Mouse (Mus musculus) forelimb bud, embryonic 11.5 days (tissue): ENCODE measurements around the gene Lrrc41.

Experiments used
- DNase-seq: peaks from one replicate; pipeline ENCODE4 v3.0.0-alpha.2; 2012; ENCODE audit warnings: low read depth, low spot score

Gene Lrrc41

GRCm38 (mm10) chr4:116074861-116075620 lies at the start of gene Lrrc41, which contains the start of gene Uqcrh:
Lrrc41 (plus strand) TSS chr4:116075269.
Uqcrh (minus strand) TSS chr4:116075071.
- DNase-seq = peak; percentile 97

- DNase-seq = no peak
Measured at GRCm38 (mm10) chr4:116032906-116033305, 42.2 kb upstream of the Lrrc41 start.

- DNase-seq = no peak
Measured at GRCm38 (mm10) chr4:116033374-116033773, 41.7 kb upstream of the Lrrc41 start.

GRCm38 (mm10) chr4:116040466-116040865 lies 34.6 kb upstream of the Lrrc41 start:
- no peak for DNase-seq

- DNase-seq = no peak
Measured at GRCm38 (mm10) chr4:116042186-116042585, 32.9 kb upstream of the Lrrc41 start.

GRCm38 (mm10) chr4:116046604-116047003 lies 28.5 kb upstream of the Lrrc41 start:
- no peak for DNase-seq

GRCm38 (mm10) chr4:116047681-116048080 lies 27.4 kb upstream of the Lrrc41 start:
- no peak for DNase-seq

- no peak for DNase-seq
Measured at GRCm38 (mm10) chr4:116048130-116048920, 26.7 kb upstream of the Lrrc41 start.

DNA sequence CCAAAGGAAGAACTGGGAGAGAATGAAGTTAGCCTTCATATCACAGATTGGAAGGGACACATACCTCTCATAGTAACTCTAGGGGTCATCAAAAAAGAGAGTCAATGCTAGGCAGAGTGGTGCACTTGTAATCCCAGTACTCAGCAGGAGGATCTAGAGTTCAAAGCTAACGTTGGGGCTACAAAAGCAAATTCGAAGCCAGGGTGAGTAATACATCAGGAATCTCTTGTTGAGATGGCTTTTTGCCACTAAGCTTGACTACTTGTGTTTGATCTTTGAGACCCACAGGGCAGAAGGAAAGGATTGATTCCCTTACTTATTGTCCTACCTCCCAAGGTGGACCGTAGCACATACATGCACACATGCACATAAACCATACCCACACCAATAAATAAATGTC lies 25.9 kb upstream of the Lrrc41 start:
- no peak for DNase-seq

- DNase-seq = peak; percentile 13
Measured at GRCm38 (mm10) chr4:116052526-116053293, 22.4 kb upstream of the Lrrc41 start.

GRCm38 (mm10) chr4:116053399-116053961 lies 21.6 kb upstream of the Lrrc41 start, which contains the start of gene Nsun4:
Nsun4 (minus strand) TSS chr4:116053876.
- peak; percentile 89 for DNase-seq

- DNase-seq = no peak
Measured at GRCm38 (mm10) chr4:116057559-116057958, 17.5 kb upstream of the Lrrc41 start.

- DNase-seq = no peak
Measured at GRCm38 (mm10) chr4:116059012-116059726, 15.9 kb upstream of the Lrrc41 start.

- no peak for DNase-seq
Measured at GRCm38 (mm10) chr4:116063855-116064254, 11.2 kb upstream of the Lrrc41 start.

DNA sequence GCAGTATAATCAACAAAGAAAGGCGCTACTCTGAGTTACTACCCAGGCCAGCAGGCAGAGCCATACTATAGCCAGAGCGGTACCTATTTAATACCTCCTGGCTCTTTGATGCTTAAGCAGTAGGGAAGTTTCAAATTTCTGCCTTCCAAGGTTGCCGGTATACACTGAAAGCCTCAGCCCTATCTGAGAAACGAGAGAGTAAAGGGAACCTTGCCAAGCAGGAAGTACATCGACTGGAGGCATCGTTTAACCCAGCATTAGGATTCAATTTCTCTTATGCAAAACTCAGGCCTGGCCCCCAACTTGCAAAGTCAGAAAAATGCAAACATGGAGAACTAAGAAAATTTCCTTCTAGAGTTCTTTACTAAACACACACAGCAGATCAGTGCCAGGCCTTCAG lies 5.0 kb upstream of the Lrrc41 start:
- no peak for DNase-seq

GRCm38 (mm10) chr4:116073146-116073545 lies 1.9 kb upstream of the Lrrc41 start:
- no peak for DNase-seq

DNA sequence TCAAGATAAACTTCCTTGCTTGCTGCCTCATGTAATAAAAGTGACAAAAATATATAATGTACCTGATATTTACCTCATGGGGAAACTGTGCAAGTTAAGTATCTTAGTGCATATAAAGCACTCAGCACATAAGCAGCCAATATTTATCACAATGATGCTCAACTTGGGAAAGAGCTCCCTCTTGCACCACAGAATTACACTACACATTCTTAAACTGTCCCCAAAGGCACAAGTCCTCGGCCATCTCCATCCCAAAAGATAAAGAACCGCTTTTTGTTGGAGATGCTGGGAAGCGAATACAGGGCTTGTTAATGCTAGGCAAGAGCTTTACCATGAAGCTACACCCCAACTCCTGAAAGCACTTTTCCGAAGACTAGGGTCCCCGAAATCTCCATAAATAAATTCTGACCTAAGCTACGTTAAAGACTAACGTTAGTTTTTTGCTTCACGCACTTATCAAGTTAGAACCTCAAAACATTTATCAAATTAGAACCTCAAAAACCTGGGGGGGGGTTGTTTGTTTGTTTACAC lies 859 bp upstream of the Lrrc41 start:
- DNase-seq = peak; percentile 18

GRCm38 (mm10) chr4:116075631-116076368 lies 731 bp downstream of the Lrrc41 start:
- peak; percentile 54 for DNase-seq

GRCm38 (mm10) chr4:116076369-116077231 lies 1.5 kb downstream of the Lrrc41 start:
- DNase-seq = peak; percentile 21
